Mouse (Mus musculus) stomach, embryonic 14.5 days (tissue): ENCODE data around the gene Ccdc36. TPM values are rescaled to one million over a fixed set of nuclear protein-coding genes. Genes with fewer than 3 reads are reported as not detected.

Experiments
- ATAC-seq: fragments of 200-750 bp; cut with Nextera tagmentation; 2 replicates; pipeline ENCODE4 v1.8.0; 2017; ENCODE audit warnings: low read depth, moderate TSS enrichment; ENCODE audit not compliant: insufficient number of reproducible peaks, insufficient read depth, low FRiP score
- H3K27ac ChIP-seq: fragments of 300-500 bp; sonication (generic); 2 replicates; pipeline ENCODE4 v1.5.1; 2014; ENCODE audit warnings: mild to moderate bottlenecking, low read length, moderate library complexity, mixed read lengths
- H3K27me3 ChIP-seq: fragments of 300-500 bp; sonication (generic); 2 replicates; pipeline ENCODE4 v1.6.1; 2014; ENCODE audit warnings: low read length, control low read depth, mixed read lengths; ENCODE audit not compliant: control insufficient read depth, insufficient read depth
- H3K36me3 ChIP-seq: fragments of 300-500 bp; sonication (generic); 2 replicates; pipeline ENCODE4 v1.6.1; 2014; ENCODE audit warnings: mild to moderate bottlenecking, control low read depth, low read length, moderate library complexity, mixed read lengths; ENCODE audit not compliant: control insufficient read depth, insufficient read depth
- H3K4me1 ChIP-seq: fragments of 300-500 bp; sonication (generic); 2 replicates; pipeline ENCODE4 v1.6.1; 2014; ENCODE audit warnings: low read length, control low read depth, mixed read lengths; ENCODE audit not compliant: control insufficient read depth, insufficient read depth
- H3K4me2 ChIP-seq: fragments of 300-500 bp; sonication (generic); replicated peaks from 2 replicates; pipeline ENCODE4 v1.6.1; 2014; ENCODE audit warnings: low read depth, low read length, control low read depth
- H3K4me3 ChIP-seq: fragments of 300-500 bp; sonication (generic); 2 replicates; pipeline ENCODE4 v1.5.1; 2014; ENCODE audit warnings: low read depth, low read length, control low read depth
- H3K9ac ChIP-seq: fragments of 300-500 bp; sonication (generic); replicated peaks from 2 replicates; pipeline ENCODE4 v1.6.1; 2014; ENCODE audit warnings: low read depth, mild to moderate bottlenecking, control low read depth, low read length, moderate library complexity, mixed read lengths
- H3K9me3 ChIP-seq: fragments of 300-500 bp; sonication (generic); 2 replicates; pipeline ENCODE4 v1.6.1; 2016; ENCODE audit warnings: low read depth, low read length, control low read depth; ENCODE audit not compliant: control insufficient read depth
- WGBS: fragments of 180-500 bp; shearing (Covaris S2); extraction: QIAGEN DNeasy Blood & Tissue Kit; methylation state at CpG from one replicate; pipeline ENCODE4 v1.1.7; 2014; 5-methylcytosine and 5-hydroxymethylcytosine counted together
- polyA plus RNA-seq: library from polyadenylated mRNA; unstranded; fragments of >200 nt; fragmentation: Nextera tagmentation; extraction: Ambion mirVana; gene quantifications from 2 replicates; pipeline ENCODE4 v1.2.1, GENCODE M21; 2014

The Ccdc36 gene
- polyA plus RNA-seq, 1 experiment from 2014 or later = 1.9 TPM

- H3K4me3 ChIP-seq = peak overlapping the region; percentile 50
- H3K27ac ChIP-seq = peak overlapping the region; percentile 84
- peak overlapping the region; percentile 31 for H3K9ac ChIP-seq
- H3K36me3 ChIP-seq = peaks cover 7% of the 10 kb centered on the region; the same call in 1 of the 2 replicates
- no peak for ATAC-seq
- H3K4me1 ChIP-seq = peaks cover 30% of the 10 kb centered on the region
- H3K27me3 ChIP-seq = no peaks in the 10 kb centered on the region
- no peaks in the 10 kb centered on the region for H3K9me3 ChIP-seq
- WGBS = 48% methylated on average over 6 of the region's 6 CpGs
- peak overlapping the region; percentile 52 for H3K4me2 ChIP-seq
Measured at GRCm38 (mm10) chr9:108451519-108452160, 23.4 kb upstream of the Ccdc36 start.

- Histone ChIP-seq H3K9ac (no peak overlapping the region), H3K4me3 (peak overlapping the region; percentile 18), H3K9me3 (no peaks in the 10 kb centered on the region), H3K4me2 (peak overlapping the region; percentile 52), H3K36me3 (peaks cover 7% of the 10 kb centered on the region; the same call in 1 of the 2 replicates), H3K4me1 (peaks cover 30% of the 10 kb centered on the region), H3K27me3 (no peaks in the 10 kb centered on the region), H3K27ac (peak overlapping the region; percentile 56; the same call in 1 of the 2 replicates)
- ATAC-seq = no peak
- WGBS = 79% methylated on average over 6 of the region's 6 CpGs
Measured at GRCm38 (mm10) chr9:108451170-108451493, 22.8 kb upstream of the Ccdc36 start.

GRCm38 (mm10) chr9:108450292-108451169, 22.2 kb upstream of the Ccdc36 start:
- Histone ChIP-seq H3K4me2 (peak overlapping the region; percentile 52), H3K27ac (peak overlapping the region; percentile 56; the same call in 1 of the 2 replicates), H3K4me3 (peak overlapping the region; percentile 18), H3K4me1 (peaks cover 30% of the 10 kb centered on the region), H3K9ac (peak overlapping the region; percentile 10; the same call in 1 of the 2 replicates), H3K36me3 (peaks cover 7% of the 10 kb centered on the region; the same call in 1 of the 2 replicates), H3K9me3 (no peaks in the 10 kb centered on the region), H3K27me3 (no peaks in the 10 kb centered on the region)
- 54% methylated on average over 21 of the region's 21 CpGs for WGBS
- peak; percentile 39 for ATAC-seq

DNA sequence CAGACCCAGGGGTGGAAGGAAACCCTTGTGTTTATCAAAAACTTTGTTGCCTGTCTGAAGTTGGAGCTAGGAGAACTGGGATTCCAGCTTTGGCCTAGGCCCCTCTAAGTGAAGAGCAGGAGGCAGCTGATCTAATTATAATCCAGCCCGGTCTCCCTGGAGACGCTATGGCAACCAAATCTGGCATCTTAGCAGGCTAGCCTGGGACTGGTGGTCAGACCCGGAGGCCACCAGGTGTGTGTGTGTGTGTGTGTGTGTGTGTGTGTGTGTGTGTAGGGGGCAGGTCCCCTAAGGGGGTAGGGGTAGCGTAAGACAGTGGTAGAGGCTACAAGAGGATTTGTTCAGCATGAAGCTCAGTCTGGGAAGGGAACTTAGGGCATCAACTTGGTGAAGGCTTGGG, 21.6 kb upstream of the Ccdc36 start:
- 41% methylated on average over 4 of the region's 4 CpGs for WGBS
- H3K9me3 ChIP-seq = no peaks in the 10 kb centered on the region
- peaks cover 30% of the 10 kb centered on the region for H3K4me1 ChIP-seq
- H3K4me3 ChIP-seq = 0 out of 2 replicates have a peak overlapping the region, but pooled peaks have one; percentile 1
- peak overlapping the region; percentile 56; the same call in 1 of the 2 replicates for H3K27ac ChIP-seq
- no peak for ATAC-seq
- peaks cover 7% of the 10 kb centered on the region; the same call in 1 of the 2 replicates for H3K36me3 ChIP-seq
- no peaks in the 10 kb centered on the region for H3K27me3 ChIP-seq
- no peak overlapping the region for H3K9ac ChIP-seq
- H3K4me2 ChIP-seq = peak overlapping the region; percentile 52

DNA sequence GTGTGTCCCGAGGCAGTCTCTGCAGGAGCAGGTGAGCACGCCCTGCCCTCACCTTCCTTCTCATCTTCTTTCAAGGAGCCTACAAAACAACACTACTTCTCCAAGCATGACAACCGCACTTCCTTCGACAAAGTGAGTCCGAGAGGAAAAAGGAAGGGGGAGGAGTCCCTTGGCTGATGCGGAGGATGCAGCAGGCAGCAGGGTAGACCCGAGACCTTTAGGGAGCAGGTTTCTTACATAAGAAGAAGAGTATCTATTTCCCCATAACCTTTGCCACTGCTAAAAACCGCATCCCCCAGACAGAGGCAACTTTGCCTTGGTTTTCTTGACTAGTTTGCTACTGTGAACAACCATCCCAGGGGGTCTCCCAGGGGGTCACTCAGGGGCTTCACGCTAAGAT, 16.8 kb upstream of the Ccdc36 start:
- no peak for ATAC-seq

GRCm38 (mm10) chr9:108441236-108441919, 13.1 kb upstream of the Ccdc36 start:
- H3K27me3 ChIP-seq = no peaks in the 10 kb centered on the region
- H3K9ac ChIP-seq = no peak overlapping the region
- 88% methylated on average over 11 of the region's 11 CpGs for WGBS
- H3K4me1 ChIP-seq = no peaks in the 10 kb centered on the region
- no peaks in the 10 kb centered on the region for H3K36me3 ChIP-seq
- H3K27ac ChIP-seq = no peak overlapping the region
- H3K4me2 ChIP-seq = no peak overlapping the region
- no peak overlapping the region for H3K4me3 ChIP-seq
- no peaks in the 10 kb centered on the region for H3K9me3 ChIP-seq
- no peak for ATAC-seq

More for the DNA sequence above, 16.8 kb upstream of the Ccdc36 start:
- Histone ChIP-seq H3K4me3 (no peak overlapping the region), H3K4me1 (peaks cover 9% of the 10 kb centered on the region), H3K36me3 (peaks cover 7% of the 10 kb centered on the region; the same call in 1 of the 2 replicates), H3K9me3 (no peaks in the 10 kb centered on the region), H3K27ac (no peak overlapping the region), H3K9ac (no peak overlapping the region), H3K4me2 (no peak overlapping the region), H3K27me3 (no peaks in the 10 kb centered on the region)
- WGBS = 59% methylated on average over 9 of the region's 9 CpGs

GRCm38 (mm10) chr9:108440485-108440884, 12.2 kb upstream of the Ccdc36 start:
- no peaks in the 10 kb centered on the region for H3K9me3 ChIP-seq
- no peak for ATAC-seq
- H3K9ac ChIP-seq = no peak overlapping the region
- 70% methylated on average over 5 of the region's 5 CpGs for WGBS
- no peaks in the 10 kb centered on the region for H3K4me1 ChIP-seq
- no peaks in the 10 kb centered on the region for H3K36me3 ChIP-seq
- no peak overlapping the region for H3K4me3 ChIP-seq
- no peak overlapping the region for H3K4me2 ChIP-seq
- H3K27me3 ChIP-seq = no peaks in the 10 kb centered on the region
- no peak overlapping the region for H3K27ac ChIP-seq

GRCm38 (mm10) chr9:108439176-108439575, 10.9 kb upstream of the Ccdc36 start:
- Histone ChIP-seq H3K36me3 (no peaks in the 10 kb centered on the region), H3K4me2 (no peak overlapping the region), H3K27me3 (no peaks in the 10 kb centered on the region), H3K9ac (no peak overlapping the region), H3K27ac (no peak overlapping the region), H3K4me3 (no peak overlapping the region), H3K4me1 (no peaks in the 10 kb centered on the region), H3K9me3 (no peaks in the 10 kb centered on the region)
- WGBS = 77% methylated on average over 6 of the region's 6 CpGs
- no peak for ATAC-seq
